Mouse (Mus musculus) forebrain, embryonic 16.5 days (tissue): ENCODE results near the gene Yap1. TPM values are rescaled to one million over a fixed set of nuclear protein-coding genes. Genes with fewer than 3 reads are reported as not detected.

Source experiments
- ATAC-seq: fragments of 200-750 bp; cut with Nextera tagmentation; 2 replicates; pipeline ENCODE4 v1.8.0; 2017; ENCODE audit warnings: mild to moderate bottlenecking, moderate library complexity
- H3K27ac ChIP-seq: fragments of 300-500 bp; sonication (generic); 2 replicates; pipeline ENCODE4 v1.5.1; 2014; ENCODE audit warnings: low read length, control low read depth
- H3K27me3 ChIP-seq: fragments of 300-500 bp; sonication (generic); replicated peaks from 2 replicates; pipeline ENCODE4 v1.6.1; 2014; ENCODE audit warnings: low read length; ENCODE audit not compliant: control insufficient read depth, insufficient read depth
- H3K36me3 ChIP-seq: fragments of 300-500 bp; sonication (generic); 2 replicates; pipeline ENCODE4 v1.6.1; 2014; ENCODE audit not compliant: control insufficient read depth, insufficient read depth
- H3K4me1 ChIP-seq: fragments of 300-500 bp; sonication (generic); replicated peaks from 2 replicates; pipeline ENCODE4 v1.6.1; 2014; ENCODE audit warnings: low read length; ENCODE audit not compliant: control insufficient read depth, insufficient read depth
- H3K4me2 ChIP-seq: fragments of 300-500 bp; sonication (generic); 2 replicates; pipeline ENCODE4 v1.6.1; 2014; ENCODE audit warnings: mild to moderate bottlenecking, low read length, control low read depth
- H3K4me3 ChIP-seq: fragments of 300-500 bp; sonication (generic); replicated peaks from 2 replicates; pipeline ENCODE4 v1.5.1; 2014; ENCODE audit warnings: mild to moderate bottlenecking, low read length, control low read depth
- H3K9ac ChIP-seq: fragments of 300-500 bp; sonication (generic); replicated peaks from 2 replicates; pipeline ENCODE4 v1.6.1; 2014; ENCODE audit warnings: low read depth, low read length, control low read depth
- H3K9me3 ChIP-seq: fragments of 300-500 bp; sonication (generic); 2 replicates; pipeline ENCODE4 v1.6.1; 2016; ENCODE audit warnings: low read length; ENCODE audit not compliant: control insufficient read depth
- WGBS: fragments of 180-500 bp; shearing (Covaris S2); extraction: QIAGEN DNeasy Blood & Tissue Kit; methylation state at CpG from one replicate; pipeline ENCODE4 v1.1.7; 2014; 5-methylcytosine and 5-hydroxymethylcytosine counted together
- polyA plus RNA-seq: library from polyadenylated mRNA; unstranded; fragments of >200 nt; fragmentation: Nextera tagmentation; extraction: Ambion mirVana; gene quantifications from 2 replicates; pipeline ENCODE4 v1.2.1, GENCODE M21; 2015

The Yap1 gene
- polyA plus RNA-seq, 1 experiment from 2014 or later, result 7.7 TPM

DNA sequence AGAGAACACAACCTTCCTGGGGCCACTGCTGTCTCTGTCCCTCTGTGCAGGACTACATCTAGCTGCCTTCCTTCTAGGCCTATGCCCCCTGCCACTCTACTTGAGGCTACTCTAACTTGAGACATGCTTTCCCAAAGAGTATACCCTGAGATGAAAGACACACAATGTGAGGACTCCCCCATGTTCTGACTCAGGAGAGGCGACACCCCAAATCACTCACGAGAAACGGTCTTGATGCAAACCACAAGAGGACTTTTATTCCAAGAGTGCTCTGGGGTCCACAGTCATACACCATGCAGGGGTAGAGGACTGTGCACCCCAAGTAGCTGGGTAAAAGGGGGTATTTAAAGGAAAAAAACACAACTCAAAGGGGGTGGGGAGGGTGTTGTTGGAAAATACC is 120.0 kb downstream of the Yap1 start:
- 97% methylated on average over 3 of the region's 3 CpGs for WGBS
- H3K4me2 ChIP-seq, result no peak overlapping the region
- no peak overlapping the region for H3K9ac ChIP-seq
- H3K9me3 ChIP-seq, result no peaks in the 10 kb centered on the region; the same call in 1 of the 2 replicates
- H3K36me3 ChIP-seq, result no peaks in the 10 kb centered on the region
- H3K4me1 ChIP-seq, result no peaks in the 10 kb centered on the region
- H3K4me3 ChIP-seq, result no peak overlapping the region
- H3K27ac ChIP-seq, result no peak overlapping the region
- no peak for ATAC-seq
- H3K27me3 ChIP-seq, result no peaks in the 10 kb centered on the region

DNA sequence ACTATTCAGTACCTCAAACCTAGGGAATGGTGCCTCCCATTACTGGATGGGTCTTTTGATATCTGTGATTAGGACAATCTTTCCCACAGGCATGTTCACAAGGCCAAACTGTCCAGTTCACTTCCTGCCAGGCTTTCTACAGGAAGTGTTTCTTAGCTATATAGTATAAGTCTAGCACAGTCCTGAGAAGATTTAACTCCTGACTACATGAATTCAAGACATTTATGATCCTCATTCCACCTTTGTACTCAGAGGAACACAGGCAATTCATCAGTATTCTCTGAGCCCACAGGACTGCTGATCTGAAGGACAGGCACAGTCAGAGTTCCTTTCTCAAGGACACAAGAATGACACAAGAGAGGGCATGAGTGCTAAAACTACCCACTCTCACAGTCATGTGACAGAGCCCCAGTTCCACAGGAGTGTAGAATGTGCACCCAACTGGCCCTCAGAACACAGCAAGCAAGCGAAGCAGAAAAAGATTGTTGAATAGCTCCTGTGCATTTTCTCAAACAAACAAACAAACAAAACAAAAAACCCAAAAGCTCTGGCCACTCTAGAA is 122.0 kb downstream of the Yap1 start:
- H3K4me2 ChIP-seq, result no peak overlapping the region
- H3K27ac ChIP-seq, result no peak overlapping the region
- WGBS, result 86% methylated on average over 1 of the region's 1 CpGs
- H3K4me1 ChIP-seq, result no peaks in the 10 kb centered on the region
- no peaks in the 10 kb centered on the region for H3K36me3 ChIP-seq
- H3K27me3 ChIP-seq, result no peaks in the 10 kb centered on the region
- ATAC-seq, result no peak
- H3K9ac ChIP-seq, result no peak overlapping the region
- no peaks in the 10 kb centered on the region; the same call in 1 of the 2 replicates for H3K9me3 ChIP-seq
- H3K4me3 ChIP-seq, result no peak overlapping the region

Other genes with a start within 250 kb of the Yap1 start
- 23.0 and 31.0 TPM in 2 replicates for gene Tmem123, start 240.6 kb downstream of the Yap1 start, polyA plus RNA-seq
- gene Birc2, start 167.5 kb downstream of the Yap1 start, polyA plus RNA-seq, result 56.8 and 57.8 TPM in 2 replicates
- 1.9 and 2.0 TPM in 2 replicates for gene Birc3, start 131.4 kb downstream of the Yap1 start, polyA plus RNA-seq
- 15.7 and 15.9 TPM in 2 replicates for gene Cfap300, start 38.2 kb upstream of the Yap1 start, polyA plus RNA-seq
- gene Cep126, start 129.7 kb upstream of the Yap1 start, polyA plus RNA-seq, result 2.1 TPM in 2 replicates